Mouse (Mus musculus) embryo, embryonic 10.5 days (tissue): ENCODE measurements around the gene Tbcel.

Source experiments
- DNase-seq: peaks from one replicate; pipeline ENCODE4 v3.0.0-alpha.2; 2015; ENCODE audit warnings: low spot score

Gene Tbcel

GRCm38 (mm10) chr9:42382628-42383347, 124.8 kb downstream of the Tbcel start:
- DNase-seq: no peak

GRCm38 (mm10) chr9:42382063-42382462, 125.5 kb downstream of the Tbcel start:
- DNase-seq: no peak

DNA sequence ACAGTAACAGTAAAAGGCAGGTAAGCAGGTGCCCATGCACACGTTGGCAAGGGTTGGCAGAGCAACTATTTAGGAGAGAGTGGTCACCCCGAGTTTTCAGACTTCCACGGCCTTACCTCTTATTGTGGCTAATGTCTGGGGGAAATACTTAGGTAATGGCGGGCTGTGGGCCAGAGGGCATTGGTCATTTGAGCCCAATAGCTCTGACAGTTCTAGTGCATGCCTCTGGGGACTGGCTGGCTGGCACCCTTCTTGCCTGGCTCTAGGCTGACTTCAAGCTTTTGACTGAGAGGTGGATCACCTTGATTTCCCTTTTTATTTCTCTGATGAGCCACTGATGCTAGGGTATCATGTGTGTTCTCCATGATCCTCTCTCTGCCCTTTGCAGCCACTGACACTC, 129.5 kb downstream of the Tbcel start:
- no peak for DNase-seq

DNA sequence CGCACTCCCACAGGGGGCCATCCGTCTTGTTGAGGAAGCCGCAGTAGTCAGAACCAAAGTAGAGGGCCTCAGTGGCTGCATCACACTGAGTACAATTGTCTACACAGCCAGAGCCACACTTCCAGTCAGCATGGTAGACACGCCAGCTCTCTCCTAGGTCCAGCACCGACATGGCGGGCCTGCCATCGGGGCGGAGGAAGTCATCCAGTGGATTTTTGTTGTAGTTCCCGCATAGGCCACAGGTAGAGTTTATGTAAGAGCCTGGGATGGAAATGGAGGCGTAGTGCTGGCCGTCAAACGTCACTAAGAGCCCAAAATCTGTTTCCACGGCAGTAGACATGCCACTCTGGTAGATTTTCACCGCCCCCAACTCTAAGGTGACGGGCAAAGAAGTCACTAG, 130.0 kb downstream of the Tbcel start:
- DNase-seq: no peak

DNA sequence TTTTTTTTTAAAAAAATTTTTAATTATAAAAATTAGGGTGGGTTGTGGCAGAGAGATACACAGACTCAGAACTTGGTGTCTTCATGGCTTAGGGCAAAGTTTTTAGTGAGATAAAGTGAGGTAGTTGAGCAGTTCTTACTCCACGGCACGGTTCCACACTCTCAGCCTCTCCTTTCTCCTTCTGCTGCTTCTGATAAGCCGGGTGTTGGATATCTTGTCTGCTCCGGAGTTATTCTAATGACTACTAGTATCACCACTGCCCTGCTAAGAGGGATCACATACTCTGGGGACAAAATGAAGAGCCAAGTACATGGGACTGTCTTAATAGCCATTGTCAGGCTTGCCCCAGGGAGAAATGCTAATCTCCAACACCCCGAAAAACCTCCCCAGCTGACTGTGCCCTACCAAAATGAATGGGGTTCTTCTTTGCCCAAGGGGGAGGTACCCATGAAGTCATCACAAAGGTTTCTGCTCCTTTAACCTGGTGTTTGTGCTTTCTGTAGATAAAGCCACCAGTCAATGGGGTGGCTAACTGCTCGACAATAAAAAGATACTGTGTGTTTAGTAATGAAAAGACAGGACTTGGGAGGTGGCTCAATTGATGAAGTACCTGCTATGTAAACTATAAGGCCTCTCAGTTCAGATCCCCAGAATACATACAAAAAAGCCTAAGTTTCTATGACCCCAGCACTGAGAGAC, 135.8 kb downstream of the Tbcel start:
- no peak for DNase-seq
